Mouse (Mus musculus) G1E (cell line): ENCODE measurements at regions not wholly inside any gene's neighbourhood (a gene's known extent, or its start where the extent isn't known, plus 50 kb on each side); places are given as distances from the start of the nearest gene placed in this dataset.

ENCODE experiments used
- CTCF ChIP-seq: IDR thresholded peaks from 2 replicates; pipeline ENCODE4 v1.5.1; 2012; ENCODE audit warnings: low read depth, low read length, inconsistent platforms, mixed read lengths
- GATA1 ChIP-seq: IDR thresholded peaks from 2 replicates; pipeline ENCODE4 v1.6.1; 2012; ENCODE audit warnings: borderline replicate concordance, low read length, inconsistent platforms, mixed read lengths

DNA sequence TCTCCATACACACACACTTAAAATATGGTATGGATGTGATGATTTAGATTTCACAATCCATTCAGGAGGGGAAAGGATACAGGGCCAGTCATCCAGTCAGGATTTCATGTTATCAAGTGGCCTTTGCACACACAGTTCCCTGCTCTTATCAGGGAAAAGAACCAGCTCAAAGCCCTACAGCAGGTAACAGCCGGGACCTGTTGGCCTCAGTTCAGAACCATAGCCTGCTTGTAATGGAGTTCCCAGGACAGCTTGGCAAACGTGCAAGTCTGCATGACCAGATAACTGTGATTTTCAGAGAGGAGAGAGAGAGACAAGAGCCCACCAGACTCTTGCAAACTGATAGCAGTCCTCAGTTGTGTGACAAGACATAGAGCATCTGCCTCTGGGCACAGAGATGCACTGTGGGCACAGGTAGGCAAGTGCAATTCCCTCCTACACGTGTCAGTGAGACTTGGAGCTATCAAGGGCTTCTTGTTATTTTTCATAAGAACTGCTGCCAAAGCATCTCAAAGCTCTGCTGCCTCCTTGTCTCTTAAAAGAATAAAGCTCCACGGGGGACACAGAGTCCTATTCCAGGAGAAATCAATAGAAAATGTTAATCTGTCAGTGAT is 74.9 kb upstream of the Peli1 start:
- TF ChIP-seq CTCF, result no peak
- TF ChIP-seq GATA1, result no peak
